Mouse (Mus musculus) Muller cell, postnatal 12 days (primary cell): ENCODE measurements around the gene Zbtb16.
A peak's percentile ranks its signal among the peaks of the same experiment; 100 is the strongest.

Experiments
- DNase-seq: peaks from one replicate; pipeline ENCODE4 v3.0.0-alpha.2; 2015; ENCODE audit errors: inconsistent ontology term

Zbtb16 gene

DNA sequence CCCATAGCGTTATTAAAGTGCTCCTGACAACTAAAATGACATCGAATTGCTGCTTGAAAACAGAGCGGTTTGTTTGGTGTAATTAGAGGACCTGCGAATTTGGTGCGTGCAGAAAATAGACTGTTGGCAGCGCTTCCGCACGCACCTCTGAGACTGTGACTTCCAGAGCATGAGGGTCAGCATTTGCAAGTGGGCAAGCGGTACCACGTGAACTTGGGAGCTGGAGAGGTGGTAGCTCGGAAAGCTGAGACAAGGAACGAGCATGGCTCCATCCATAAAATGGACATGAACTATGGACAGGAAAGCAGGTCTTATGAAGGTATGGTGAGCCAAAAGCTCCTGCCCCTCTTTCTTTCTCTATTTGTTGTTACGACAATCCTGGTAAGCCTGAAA lies 107.3 kb downstream of the Zbtb16 start:
- DNase-seq: no peak

DNA sequence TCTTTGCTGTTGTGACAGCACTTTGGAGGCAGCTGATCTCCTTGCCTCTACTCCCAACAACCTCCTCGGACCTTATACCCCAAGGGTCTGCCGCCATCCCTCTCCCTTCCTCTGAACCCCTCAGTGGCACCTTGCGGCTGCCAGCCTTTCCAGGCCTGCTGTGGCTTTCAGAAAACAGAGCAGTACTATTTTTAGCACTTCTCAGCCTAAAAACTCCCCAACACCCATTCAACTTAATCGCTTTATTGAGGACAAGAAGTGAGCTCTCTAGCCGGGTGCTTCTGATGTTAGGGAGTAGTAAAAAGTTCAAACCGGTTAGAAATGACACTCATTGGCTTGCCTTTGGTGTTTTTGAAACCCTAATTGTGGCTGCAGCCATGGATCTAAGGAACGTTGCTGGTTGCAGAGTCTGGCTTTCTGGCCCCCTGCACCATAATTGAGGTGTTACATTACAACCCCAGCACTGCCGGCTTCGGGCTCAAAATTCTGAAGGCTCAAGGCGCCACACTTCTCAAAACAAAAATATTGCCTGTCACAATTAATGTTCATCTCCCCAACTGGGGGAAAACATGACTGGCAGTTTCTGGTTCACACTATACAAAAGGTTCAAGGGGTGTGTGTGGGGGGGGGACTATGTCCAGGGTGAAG lies 107.8 kb downstream of the Zbtb16 start:
- DNase-seq: no peak

DNA sequence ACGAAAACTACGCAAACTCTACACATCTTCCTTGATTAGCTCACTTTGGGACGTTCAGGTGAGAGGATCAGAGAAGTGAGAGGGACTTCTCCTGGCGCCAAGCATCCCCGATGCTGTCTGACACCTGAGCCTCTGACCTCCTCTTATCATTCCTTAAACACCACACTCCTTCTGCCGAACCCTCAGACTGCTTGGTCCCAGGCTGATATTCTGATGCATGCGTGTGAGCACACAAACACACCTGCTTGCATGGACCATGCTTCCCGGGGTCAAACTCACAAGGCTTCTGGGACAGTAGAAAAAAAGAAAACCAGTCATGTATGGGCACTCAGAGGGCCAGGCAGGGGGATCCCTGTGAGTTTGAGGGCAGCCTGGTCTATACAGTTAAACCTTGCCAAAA lies 109.7 kb downstream of the Zbtb16 start:
- no peak for DNase-seq

DNA sequence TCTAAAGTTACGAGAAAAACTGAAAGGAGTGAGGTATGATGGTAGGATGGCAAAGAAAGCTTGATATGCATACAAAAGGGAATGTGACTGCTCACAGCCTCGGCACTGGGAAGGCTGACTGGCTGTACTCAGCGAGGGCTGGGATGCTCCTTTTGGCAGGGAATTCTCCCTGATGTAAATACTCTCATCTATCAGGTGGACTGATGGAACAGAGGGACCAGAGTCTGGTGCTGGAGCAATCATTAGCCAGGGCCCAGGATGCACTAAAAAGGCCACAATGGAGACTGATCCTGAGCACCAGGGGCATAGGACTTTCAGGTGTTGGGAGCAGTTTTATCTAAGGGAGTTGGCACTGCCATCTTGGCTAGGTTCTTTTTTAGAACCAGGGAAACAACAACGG lies 110.1 kb downstream of the Zbtb16 start:
- no peak for DNase-seq

DNA sequence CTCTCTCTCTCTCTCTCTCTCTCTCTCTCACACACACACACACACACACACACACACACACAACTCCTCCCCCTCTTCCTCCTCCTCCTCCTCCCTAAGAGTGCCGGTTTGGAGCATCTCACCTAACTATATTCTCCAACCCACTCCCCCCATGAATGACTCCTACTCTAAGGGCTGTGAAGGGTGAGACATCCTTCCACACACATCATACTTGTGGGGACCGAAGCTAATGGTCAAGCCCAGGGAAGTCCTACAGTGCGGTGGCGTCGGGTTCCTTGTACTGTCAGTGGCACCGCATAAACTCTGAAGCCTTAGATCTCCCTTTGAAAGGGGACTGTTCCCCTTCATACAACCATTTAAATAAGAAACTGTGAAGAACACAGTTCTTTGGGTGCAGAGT lies 110.9 kb downstream of the Zbtb16 start:
- DNase-seq: no peak

DNA sequence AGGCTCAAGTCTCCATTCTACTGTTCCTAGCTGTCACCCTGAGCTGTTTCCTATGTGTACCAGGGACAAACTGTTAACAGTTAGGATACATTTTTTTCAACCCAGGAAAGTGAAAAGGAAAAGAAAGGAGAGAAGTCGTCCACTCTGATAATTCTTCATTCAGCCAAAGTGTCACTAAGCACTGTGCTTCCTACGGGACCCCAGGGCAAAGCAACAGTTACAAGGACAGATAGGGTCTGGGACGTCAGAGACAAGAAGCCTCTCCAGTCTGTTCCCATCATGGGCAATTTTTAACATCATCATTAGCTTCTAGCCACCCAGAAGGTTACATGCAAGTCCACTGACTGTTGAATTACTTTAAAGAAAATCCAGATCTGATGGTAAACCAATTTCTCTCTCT lies 111.3 kb downstream of the Zbtb16 start:
- no peak for DNase-seq

DNA sequence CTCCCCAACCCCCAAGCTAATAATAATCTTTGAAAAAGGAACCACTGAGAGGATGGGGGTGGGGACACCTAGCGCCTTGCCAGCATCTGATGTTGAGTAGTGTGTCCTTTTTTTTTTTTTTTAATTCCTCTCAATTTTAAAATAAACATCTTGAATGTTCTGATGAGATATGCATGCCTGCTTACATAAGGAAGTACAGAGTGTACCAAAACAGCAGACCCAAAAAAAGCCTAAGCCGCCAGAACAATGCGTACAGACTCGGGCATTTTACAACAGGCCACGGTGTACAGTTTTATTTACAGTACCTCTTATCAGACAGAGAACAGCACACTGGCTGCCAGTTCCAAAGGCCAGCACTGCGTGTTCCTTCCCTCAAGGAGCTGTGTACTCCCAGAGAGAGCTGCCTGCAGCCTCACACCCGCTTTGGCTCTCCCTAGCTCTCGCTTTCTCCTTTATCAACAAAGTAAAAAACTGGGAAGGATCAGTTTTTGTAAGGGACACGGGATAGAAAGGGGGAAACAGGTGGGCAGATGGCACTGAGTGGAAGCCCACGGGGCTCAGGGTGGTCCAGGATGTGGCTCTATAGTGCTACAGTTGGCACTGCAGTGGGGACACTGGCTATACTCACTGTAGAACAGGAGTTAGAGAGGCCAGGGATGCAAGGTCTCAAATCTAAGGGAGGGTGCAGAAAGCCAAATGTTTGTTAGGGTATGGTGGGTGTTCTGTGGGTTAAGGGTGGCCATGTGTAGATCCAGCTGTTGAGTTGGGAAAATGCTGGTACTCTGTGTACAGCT lies 112.3 kb downstream of the Zbtb16 start:
- DNase-seq: no peak

DNA sequence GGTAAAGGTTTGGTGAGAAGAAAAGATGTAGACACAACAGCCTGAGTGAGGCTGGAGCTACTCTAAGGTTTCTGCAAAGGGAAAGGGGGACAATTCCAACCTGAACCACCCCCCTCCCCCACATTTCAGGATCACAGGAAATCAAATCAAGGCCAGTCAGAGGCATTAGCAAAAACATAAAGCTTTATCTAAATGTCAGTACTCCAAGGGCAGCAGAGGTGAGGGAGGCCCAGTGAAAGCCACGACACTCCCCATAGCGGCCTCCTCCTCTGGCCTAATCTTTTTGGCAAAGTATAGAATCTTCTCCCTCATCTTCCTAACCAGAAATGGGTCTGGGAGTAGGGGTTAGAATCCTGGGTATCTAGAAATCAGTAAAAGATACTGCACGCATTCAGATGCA lies 113.0 kb downstream of the Zbtb16 start:
- DNase-seq: no peak

DNA sequence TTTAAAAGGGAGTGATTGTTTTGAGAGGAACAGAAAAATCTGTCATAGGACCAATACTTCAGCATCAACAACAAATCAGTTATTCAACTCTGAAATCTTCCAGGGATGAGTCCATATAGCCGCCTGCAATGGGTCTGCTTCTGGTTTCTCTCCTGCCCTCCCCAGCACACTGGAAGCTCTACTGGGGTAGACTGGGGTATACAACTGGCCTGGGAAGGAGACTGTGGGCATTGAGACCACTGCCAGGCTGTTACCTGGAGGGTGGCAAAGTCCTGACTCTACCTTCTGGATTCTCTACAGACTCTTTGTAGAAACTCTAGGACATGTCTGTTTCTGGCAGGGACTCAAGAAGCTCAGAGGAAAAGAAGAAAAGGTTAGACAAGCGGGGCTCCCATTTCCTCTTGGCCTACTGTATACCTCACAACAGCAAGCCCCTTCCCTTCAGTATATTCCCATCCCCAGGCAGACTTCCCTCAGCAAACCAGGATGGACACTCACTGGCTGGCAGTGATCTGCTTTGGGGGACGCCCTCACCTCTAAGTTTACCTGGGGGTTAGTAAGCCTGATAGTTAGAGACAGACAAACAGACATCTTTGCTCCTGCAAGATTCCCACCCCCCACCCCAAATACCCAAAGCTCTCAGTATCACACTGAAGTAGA lies 113.6 kb downstream of the Zbtb16 start:
- DNase-seq: no peak

DNA sequence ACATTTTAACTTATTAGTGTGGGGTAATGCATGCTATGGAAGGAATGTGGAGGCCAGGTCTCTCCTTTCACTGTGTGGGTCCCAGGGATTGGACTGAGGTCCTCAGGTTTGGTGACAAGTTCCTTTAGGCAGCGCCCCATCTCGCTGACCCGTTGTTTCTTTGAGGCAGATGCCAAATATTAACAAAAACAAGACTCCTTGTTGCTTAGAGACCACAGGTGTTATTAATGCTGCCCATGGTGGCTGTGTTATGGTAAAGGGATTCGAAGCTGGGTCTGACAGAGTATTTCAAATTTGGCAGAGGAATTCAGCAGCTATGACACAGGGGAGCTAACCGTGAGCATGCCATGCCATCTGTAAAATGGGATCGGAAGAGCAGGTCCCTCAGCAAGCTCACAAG lies 114.4 kb downstream of the Zbtb16 start:
- DNase-seq: no peak

DNA sequence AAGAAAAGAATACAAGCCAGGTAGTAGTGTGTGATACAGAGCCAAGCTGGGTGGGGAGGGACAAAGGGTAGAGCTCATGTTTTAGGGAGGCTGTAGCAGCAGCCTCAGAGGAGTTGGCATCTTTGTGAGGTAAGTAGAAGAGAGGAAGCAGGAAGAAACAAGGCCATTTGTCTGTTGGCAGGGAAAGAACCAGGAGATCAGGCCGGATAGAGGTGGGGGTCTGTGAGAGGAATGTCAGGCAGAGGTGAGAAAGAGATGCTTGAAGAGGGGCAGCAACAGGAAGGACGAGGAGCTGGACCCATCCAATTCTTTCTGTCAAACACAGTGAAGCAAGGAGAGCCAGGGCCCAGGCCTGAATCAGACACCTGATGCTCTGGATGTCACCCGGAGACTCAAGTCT lies 114.8 kb downstream of the Zbtb16 start:
- DNase-seq: no peak

DNA sequence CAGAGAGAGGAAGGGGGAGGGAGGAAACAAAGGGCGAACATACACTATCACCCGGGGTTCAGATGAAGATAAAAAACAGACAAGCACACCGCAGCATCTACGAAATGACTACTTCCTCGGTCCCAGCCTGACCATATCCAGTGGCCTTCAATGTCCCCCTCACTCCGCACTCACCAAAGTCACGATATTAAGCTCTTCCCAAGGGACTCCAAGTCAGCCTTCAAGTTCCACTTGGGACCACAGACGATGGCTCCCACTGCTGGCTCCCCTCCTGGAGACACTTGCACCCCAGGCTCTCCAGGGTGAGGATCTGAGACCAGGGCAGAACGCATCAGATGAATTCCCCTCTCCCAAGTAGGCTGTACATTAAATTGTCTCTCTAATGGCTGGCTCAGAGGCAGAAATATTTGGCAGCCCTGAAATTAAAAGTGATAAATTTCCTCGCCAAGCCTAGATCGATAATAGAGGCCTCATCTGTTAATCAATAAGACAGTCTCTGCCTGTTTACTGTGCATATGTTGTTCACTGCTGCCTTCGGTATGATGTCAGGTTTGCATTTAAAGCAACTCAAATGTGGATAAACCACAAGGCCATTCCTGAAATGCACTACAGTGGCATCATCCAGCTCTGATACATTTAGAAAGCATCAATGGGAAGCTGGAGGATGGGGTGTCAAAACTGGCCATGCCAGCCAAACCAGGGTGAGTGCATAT lies 115.6 kb downstream of the Zbtb16 start:
- DNase-seq: peak; percentile 25

DNA sequence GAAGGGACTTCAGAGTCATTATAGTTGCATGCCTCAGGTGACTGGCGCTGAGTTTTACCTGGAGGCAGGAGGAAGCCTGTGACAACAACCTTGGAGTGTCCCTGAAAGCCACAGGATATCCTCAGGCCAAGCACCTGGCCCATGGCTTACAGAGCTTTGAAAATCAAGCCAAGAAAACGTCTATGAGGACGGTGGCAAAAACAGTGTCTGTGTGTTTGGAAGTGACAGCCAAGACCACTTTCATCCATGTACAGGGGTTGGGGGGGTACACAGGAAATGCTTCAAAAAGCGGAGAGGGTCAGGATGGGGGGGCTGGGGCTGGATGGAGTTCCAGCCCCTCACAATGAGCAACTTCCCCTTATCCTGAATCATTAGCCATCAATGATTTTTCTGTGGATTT lies 116.4 kb downstream of the Zbtb16 start:
- DNase-seq: no peak

DNA sequence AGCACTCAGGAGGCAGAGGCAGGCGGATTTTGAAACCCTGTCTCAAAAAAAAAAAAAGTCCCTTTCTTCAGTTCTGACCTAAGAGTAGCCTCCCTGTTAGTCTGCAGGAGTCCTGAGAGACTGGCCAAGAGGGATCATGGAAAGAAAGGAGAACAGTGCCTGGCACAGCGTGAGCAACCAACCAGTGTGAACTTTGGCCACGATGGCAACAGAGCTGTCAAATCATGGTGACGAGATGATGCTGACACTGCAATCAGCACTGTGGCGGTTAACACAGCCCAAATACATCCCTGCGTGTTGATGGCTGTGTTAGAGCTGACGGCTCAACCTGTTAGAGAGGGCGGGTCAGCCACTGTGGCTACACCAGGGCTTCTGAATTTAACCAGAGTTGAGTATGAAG lies 119.5 kb downstream of the Zbtb16 start:
- no peak for DNase-seq

DNA sequence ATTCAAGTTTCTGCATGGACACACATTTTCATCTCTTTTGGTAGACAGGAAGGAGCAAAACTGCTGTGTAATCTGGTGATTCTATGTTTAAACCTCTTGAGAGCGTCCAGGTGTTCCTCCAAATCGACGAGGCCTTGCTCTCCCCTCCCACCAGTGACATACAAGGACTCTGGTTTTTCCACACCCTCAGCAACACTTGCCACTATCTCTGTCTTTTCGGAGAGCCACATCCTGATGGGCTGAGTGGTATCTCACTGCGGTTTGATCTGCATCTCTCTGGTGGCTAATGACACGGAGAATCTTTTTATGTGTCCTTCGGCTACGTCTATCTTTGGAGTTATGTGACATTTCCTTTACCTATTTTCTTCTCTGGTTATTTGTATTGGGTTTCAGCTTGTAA lies 121.0 kb downstream of the Zbtb16 start:
- no peak for DNase-seq

DNA sequence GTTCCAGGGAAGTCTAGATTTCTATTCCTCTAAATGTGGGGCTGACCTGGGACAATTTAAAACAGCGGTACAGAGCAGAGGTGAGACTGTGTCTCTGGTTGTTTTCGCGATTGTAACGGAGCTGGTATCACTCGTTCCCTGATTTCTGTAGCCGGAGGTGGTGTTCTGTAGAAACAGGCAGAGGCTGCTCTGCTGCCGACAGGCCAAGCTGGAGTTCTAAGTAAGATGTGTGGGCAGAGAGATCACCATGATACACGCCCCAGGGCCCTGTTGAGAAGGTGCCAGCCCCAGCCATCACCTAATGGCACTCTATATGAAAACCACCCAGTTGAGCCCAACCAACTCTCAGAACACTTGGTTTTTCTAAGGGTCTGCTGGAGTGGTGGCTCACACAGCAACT lies 122.2 kb downstream of the Zbtb16 start:
- DNase-seq: no peak

DNA sequence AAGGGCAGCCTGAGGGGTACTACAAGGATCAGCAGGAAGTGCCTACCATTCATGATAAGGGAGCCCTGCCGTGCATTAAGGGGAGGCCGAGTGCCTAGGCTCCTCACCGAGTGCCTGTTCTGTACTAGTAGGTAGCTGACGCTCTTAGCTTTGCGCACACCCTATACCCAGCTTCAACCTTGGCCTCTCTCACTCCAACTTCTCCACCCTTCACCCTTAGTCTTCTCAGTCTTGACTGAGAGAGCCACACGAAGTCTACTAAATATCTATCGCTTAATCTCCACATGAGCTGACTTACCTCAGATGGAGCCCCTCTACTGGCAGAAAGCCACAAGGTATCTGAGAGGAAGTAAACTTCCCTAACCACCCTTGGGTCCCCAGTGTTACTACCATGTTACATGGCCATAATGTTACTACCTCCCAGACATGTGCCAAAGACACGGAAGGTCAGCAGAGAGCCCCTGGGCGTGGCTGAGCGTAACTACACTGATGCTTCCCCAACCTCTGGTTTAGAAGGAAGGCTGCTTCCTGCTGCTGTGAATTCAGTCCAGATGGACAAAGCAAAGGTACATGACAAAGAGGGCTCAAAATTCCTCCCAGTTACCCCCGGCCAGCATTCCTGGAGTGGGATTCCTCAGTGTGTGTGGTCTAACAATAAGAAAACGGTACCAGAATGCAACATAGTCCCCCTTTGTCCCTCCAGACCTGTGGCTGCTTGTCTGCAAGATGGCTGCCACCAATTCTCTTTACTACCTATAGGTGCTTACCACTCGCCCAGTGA lies 122.8 kb downstream of the Zbtb16 start:
- DNase-seq: no peak

DNA sequence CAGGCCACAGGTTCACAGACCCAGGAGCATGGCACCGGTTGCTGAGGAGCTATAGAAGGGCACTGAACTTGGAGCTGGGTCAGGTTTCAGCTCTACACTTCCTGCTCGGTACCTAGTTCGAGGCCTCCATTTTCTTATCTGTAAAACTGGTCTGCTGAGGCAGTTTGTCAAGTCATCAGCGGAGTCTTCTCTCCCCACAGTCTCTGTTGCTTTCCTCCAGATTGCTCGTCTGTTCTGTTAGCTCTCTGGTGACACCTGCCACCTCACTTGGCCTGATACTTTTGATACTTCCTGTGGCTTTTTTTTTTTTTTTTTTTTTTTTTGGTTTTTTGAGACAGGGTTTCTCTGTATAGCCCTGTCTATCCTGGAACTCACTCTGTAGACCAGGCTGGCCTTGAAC lies 124.2 kb downstream of the Zbtb16 start:
- no peak for DNase-seq

DNA sequence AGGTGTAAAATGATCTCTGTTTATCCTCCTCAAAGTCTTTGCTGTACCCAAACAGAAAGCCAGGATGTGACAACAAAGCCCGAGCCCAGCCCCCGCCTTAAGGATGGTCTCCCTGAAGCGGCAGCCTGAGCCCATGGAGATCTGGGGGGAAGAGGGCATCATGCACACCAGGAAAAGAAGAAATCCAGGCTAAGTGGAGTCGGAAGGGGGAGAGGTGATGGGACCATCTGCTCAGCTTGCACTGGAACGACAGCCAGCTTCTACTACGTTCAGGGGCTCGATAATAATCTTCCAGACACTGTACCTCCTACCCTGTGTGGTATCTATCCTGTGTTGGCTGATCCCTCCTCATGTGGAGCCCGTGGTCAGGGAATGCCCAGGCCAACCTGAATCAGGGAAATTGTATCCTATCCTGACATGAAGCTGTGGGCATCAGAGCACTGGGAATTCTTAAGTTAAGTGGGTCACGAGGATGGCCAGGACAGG lies 124.7 kb downstream of the Zbtb16 start:
- DNase-seq: no peak

DNA sequence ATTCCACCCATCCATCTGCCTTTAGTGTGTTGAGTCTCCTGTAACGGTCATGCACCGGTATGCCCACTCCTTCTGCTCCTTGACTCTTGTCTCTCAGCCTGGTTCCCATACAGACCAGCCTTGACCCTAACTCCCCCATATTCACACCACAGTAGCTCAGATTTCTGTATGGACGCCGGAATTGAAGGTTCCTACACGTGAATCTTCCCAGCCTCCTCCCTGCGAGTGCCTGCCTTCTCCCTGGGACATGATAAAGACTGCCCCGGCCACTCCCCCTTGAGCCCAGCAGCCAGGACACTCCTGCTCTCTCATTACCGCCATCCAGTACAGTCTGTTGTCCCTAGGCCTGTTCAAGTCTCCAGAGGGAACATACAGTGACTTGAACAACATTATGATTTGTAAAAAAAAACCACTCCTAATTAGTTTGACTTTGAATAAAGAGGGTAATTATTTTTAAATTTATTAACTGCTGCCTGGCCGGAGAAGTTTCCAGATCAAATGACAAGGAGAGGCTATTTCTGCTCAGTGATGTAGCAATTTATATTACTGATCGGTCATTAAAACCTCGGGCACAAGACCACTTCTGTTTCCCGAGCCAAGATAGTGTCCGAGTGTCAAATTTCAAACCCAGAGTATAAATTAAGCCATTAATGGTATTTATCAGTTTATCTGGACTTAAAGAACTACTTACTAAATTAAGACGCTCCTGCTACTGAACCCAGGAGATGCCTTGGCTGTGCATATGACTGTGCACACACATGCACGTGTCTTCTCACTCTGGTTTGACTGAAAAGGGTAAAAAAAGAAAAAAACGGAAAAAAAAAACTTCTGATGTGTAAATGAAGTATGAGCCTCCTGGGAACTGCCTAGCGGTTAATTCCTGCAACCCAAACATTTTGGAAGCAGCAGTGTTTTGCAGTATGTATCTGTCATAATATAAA lies 125.4 kb downstream of the Zbtb16 start:
- peak; percentile 7 for DNase-seq
